ENCODE assay signal across 16 mouse cellular contexts in genomic region chr12:28352571-28352970, GRCm38 (mm10).
"Had no signal": no experiment of that assay in that cellular context is flagged by ENCODE, and none has a peak within 500 bp of the region (broad histone marks: within the 10 kb centered on the region; RNA-seq: fewer than 3 reads in every experiment).

No protein-coding gene starts in this region.

- ATAC-seq: midbrain, embryonic 13.5 days had no signal

- H3K27me3 ChIP-seq: midbrain, embryonic 13.5 days; neural tube, embryonic 12.5 days; neural tube, embryonic 15.5 days; stomach, embryonic 15.5 days had no signal

- DNase-seq: kidney, adult 11 months; kidney, postnatal 25 days; layer of hippocampus, adult 9-11 months; liver, embryonic 13.5 days; lung, adult 2 months; lung, postnatal 14 days; lung, postnatal 4 days; right cerebral cortex, postnatal 25 days; spleen, adult 18-20 months; thymus, postnatal 25 days had no signal

- H3K27ac ChIP-seq: kidney, postnatal 0 days; layer of hippocampus, adult 2 months; liver, embryonic 13.5 days; midbrain, embryonic 13.5 days; neural tube, embryonic 12.5 days; neural tube, embryonic 15.5 days; stomach, embryonic 15.5 days had no signal

- H3K4me1 ChIP-seq: liver, embryonic 13.5 days; midbrain, embryonic 13.5 days; neural tube, embryonic 12.5 days; neural tube, embryonic 15.5 days had no signal

- H3K9ac ChIP-seq: liver, embryonic 13.5 days; midbrain, embryonic 13.5 days; neural tube, embryonic 12.5 days; neural tube, embryonic 15.5 days; stomach, embryonic 15.5 days had no signal

- H3K36me3 ChIP-seq: liver, embryonic 13.5 days; midbrain, embryonic 13.5 days; neural tube, embryonic 12.5 days; neural tube, embryonic 15.5 days; stomach, embryonic 15.5 days had no signal

- H3K4me3 ChIP-seq: layer of hippocampus, adult 2 months; liver, embryonic 13.5 days; midbrain, embryonic 13.5 days; neural tube, embryonic 12.5 days; neural tube, embryonic 15.5 days; stomach, embryonic 15.5 days had no signal

- H3K4me2 ChIP-seq: liver, embryonic 13.5 days; midbrain, embryonic 13.5 days; neural tube, embryonic 12.5 days; neural tube, embryonic 15.5 days; stomach, embryonic 15.5 days had no signal

- H3K9me3 ChIP-seq: liver, embryonic 13.5 days; midbrain, embryonic 13.5 days; neural tube, embryonic 12.5 days; neural tube, embryonic 15.5 days; stomach, embryonic 15.5 days had no signal
